Mouse (Mus musculus): ENCODE results near the gene Prss2. TPM values are rescaled to one million over a fixed set of nuclear protein-coding genes. Genes with fewer than 3 reads are reported as not detected.
"Not testable (repeated sequence)": the region's sequence is repeated elsewhere in the genome, so short reads cannot be mapped to it uniquely, and the experiment has no call there.

The Prss2 gene
- total and polyA plus RNA-seq, 2 experiments from 2014 or later, result not detected

DNA sequence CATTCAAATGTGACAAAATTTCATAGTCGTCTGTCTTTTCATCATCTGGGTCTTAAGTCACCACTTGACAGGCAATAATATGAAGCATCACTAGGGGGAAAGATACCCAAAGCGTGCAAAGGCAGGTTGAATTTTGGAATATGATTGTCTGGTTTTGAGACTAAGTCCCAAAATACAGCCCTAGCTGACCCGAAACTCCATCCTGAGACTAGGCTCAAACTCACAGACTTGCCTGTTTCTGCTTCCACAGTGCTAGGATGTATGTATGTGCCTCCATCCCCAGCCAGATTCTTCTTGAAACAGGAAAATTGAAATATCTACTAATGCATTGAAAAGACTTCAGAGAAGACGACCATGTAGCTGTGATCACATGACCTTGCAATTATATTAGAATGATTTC lies 10.6 kb downstream of the Prss2 start:
- no peak for DNase-seq
- H3K4me1 ChIP-seq (ENCODE audit: insufficient read depth), result no peaks in the 10 kb centered on the region
- WGBS, result 81% methylated on average over 4 of the region's 4 CpGs
- H3K4me3 ChIP-seq (ENCODE audit: low read depth, low read length), result no peak overlapping the region
- no peak for TF ChIP-seq CTCF (IDR thresholded peaks at IDR 0.05; ENCODE audit: low read depth)
- no peak for ATAC-seq
- no peak overlapping the region for H3K9ac ChIP-seq
- H3K9me3 ChIP-seq (ENCODE audit: low read length), result no peaks in the 10 kb centered on the region
- H3K27ac ChIP-seq (ENCODE audit: low read depth, low read length), result no peak overlapping the region
- no peak overlapping the region for H3K4me2 ChIP-seq (ENCODE audit: low read depth)
- H3K36me3 ChIP-seq (ENCODE audit: insufficient read depth), result no peaks in the 10 kb centered on the region
- H3K27me3 ChIP-seq (ENCODE audit: insufficient read depth, low read length), result no peaks in the 10 kb centered on the region

DNA sequence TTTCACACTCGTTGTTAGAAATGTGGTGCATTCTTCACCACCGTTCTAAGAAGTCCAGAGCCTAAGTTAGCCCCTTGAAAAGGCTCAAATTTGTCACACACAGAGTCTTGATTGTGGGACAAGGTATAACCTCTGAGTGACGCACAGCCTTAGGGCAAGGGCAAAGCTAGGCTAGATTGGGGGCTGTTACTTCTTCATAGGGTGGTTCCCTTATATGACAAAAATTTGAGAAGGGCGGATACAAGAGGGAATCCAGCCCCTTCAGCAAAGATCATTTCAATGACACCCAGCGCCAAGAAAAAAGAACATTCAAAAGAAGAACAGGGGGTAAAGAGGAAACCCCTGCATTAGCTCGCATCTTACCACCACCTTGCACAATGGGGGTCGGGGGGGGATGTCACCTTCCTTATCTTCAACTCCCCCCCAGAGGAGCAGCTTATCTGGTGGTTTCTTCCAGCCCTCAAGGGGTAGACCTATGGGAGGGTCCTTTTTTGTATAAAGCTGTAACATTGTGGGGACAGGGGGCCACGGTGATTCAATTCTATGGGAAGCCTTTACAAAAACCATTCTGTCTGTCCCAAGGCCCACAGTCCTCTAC lies 11.2 kb downstream of the Prss2 start:
- no peak overlapping the region for H3K4me2 ChIP-seq (ENCODE audit: low read depth)

DNA sequence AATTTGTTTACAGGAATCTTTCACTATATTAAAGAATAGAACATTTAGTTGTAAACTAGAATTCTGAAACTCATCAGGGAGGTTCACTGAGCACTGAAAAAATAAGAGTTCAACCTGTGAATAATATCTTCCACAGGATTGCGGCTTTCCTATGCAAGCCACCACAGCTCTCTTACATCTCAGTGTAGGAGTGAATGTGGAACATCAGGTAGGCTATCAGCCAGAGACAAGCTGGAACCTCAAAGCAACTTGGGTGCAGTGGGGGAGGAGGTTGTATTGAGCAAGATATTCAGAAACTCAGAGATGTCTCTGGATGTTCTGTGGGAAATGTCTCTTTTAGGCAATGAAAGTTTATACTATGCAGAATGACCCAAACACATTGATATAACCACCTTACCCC lies 15.8 kb downstream of the Prss2 start:
- no peak overlapping the region for H3K27ac ChIP-seq (ENCODE audit: low read depth, low read length)
- no peak for TF ChIP-seq CTCF (IDR thresholded peaks at IDR 0.05; ENCODE audit: low read depth)
- no peaks in the 10 kb centered on the region for H3K36me3 ChIP-seq (ENCODE audit: insufficient read depth)
- no peak overlapping the region for H3K4me2 ChIP-seq (ENCODE audit: low read depth)
- no peaks in the 10 kb centered on the region for H3K9me3 ChIP-seq (ENCODE audit: low read length)
- no peaks in the 10 kb centered on the region for H3K27me3 ChIP-seq (ENCODE audit: insufficient read depth, low read length)
- no peaks in the 10 kb centered on the region for H3K4me1 ChIP-seq (ENCODE audit: insufficient read depth)
- H3K4me3 ChIP-seq (ENCODE audit: low read depth, low read length), result no peak overlapping the region
- no peak for DNase-seq
- no peak for ATAC-seq
- H3K9ac ChIP-seq, result no peak overlapping the region
- WGBS, result 96% methylated on average over 1 of the region's 1 CpGs

More for the DNA sequence above, 11.2 kb downstream of the Prss2 start:
- Histone ChIP-seq H3K4me1 (ENCODE audit: insufficient read depth) (no peaks in the 10 kb centered on the region), H3K36me3 (ENCODE audit: insufficient read depth) (no peaks in the 10 kb centered on the region), H3K4me3 (ENCODE audit: low read depth, low read length) (no peak overlapping the region), H3K27me3 (ENCODE audit: insufficient read depth, low read length) (no peaks in the 10 kb centered on the region), H3K27ac (ENCODE audit: low read depth, low read length) (no peak overlapping the region), H3K9me3 (ENCODE audit: low read length) (no peaks in the 10 kb centered on the region), H3K9ac (no peak overlapping the region)
- TF ChIP-seq CTCF (IDR thresholded peaks at IDR 0.05; ENCODE audit: low read depth), result no peak
- 89% methylated on average over 8 of the region's 8 CpGs for WGBS
- ATAC-seq (no peak), DNase-seq (no peak)

DNA sequence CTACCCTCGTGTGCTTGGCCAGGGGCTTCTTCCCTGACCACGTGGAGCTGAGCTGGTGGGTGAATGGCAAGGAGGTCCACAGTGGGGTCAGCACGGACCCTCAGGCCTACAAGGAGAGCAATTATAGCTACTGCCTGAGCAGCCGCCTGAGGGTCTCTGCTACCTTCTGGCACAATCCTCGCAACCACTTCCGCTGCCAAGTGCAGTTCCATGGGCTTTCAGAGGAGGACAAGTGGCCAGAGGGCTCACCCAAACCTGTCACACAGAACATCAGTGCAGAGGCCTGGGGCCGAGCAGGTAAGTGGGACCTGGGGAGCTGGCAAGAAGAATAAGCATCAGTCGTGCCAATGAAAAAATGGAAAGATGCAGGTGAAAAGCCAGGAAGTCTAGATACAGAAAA lies 16.7 kb downstream of the Prss2 start:
- H3K9me3 ChIP-seq (ENCODE audit: low read length); H3K4me1 ChIP-seq (ENCODE audit: insufficient read depth); H3K27me3 ChIP-seq (ENCODE audit: insufficient read depth, low read length); H3K4me3 ChIP-seq (ENCODE audit: low read depth, low read length); H3K9ac ChIP-seq; ATAC-seq; H3K4me2 ChIP-seq (ENCODE audit: low read depth); H3K27ac ChIP-seq (ENCODE audit: low read depth, low read length); H3K36me3 ChIP-seq (ENCODE audit: insufficient read depth); DNase-seq: not testable (repeated sequence)
- 92% methylated on average over 5 of the region's 8 CpGs for WGBS

DNA sequence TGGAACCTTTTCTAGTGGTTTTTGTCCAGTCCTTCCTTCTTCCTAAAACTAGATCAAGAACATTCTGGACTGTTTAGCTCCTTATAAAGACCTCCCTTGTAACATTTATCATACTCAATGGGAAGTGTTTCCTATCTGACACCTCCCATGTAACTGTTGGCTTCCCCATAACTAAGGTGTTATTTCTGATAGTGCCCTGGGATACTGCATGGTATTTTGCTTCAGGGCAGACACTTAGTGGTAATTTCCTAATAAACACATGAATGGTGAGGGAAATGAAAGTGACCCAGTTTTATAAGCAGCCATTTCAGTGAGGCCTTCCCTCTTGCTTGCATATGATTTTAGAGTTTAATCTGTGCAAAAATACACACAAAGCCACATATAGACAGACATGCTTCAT lies 19.2 kb downstream of the Prss2 start:
- DNase-seq (no peak), ATAC-seq (no peak)
- no peaks in the 10 kb centered on the region for H3K9me3 ChIP-seq (ENCODE audit: low read length)
- H3K9ac ChIP-seq, result no peak overlapping the region
- no peak overlapping the region for H3K27ac ChIP-seq (ENCODE audit: low read depth, low read length)
- TF ChIP-seq CTCF (IDR thresholded peaks at IDR 0.05; ENCODE audit: low read depth), result no peak
- peaks cover 4% of the 10 kb centered on the region; the same call in 1 of the 2 replicates for H3K4me1 ChIP-seq (ENCODE audit: insufficient read depth)
- H3K4me2 ChIP-seq (ENCODE audit: low read depth), result no peak overlapping the region
- no peak overlapping the region for H3K4me3 ChIP-seq (ENCODE audit: low read depth, low read length)
- H3K27me3 ChIP-seq (ENCODE audit: insufficient read depth, low read length), result no peaks in the 10 kb centered on the region
- no peaks in the 10 kb centered on the region for H3K36me3 ChIP-seq (ENCODE audit: insufficient read depth)

DNA sequence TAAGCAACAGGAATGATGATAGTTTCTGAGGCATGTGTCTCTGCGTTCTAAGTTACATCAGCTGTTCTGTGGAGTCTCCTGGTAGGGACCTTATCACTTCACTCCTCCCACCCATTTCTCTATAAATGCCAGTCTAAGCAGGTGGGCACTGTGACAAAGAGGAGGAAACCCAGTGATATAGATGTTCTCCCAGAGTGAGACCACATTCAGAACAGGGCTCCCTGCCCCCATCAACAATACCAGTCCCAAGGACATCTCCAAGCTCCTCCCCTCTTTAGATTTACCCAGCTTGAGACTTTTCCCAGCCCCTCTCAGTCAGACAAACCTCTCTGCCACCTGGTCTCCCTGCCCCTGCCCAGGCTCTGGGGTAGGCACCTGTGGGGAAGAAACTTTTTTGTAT lies 20.2 kb downstream of the Prss2 start:
- Histone ChIP-seq H3K9me3 (ENCODE audit: low read length) (no peaks in the 10 kb centered on the region), H3K4me1 (ENCODE audit: insufficient read depth) (peaks cover 4% of the 10 kb centered on the region; the same call in 1 of the 2 replicates), H3K9ac (no peak overlapping the region), H3K27me3 (ENCODE audit: insufficient read depth, low read length) (no peaks in the 10 kb centered on the region), H3K27ac (ENCODE audit: low read depth, low read length) (no peak overlapping the region), H3K4me3 (ENCODE audit: low read depth, low read length) (no peak overlapping the region), H3K36me3 (ENCODE audit: insufficient read depth) (no peaks in the 10 kb centered on the region), H3K4me2 (ENCODE audit: low read depth) (no peak overlapping the region)
- no peak for DNase-seq
- TF ChIP-seq CTCF (IDR thresholded peaks at IDR 0.05; ENCODE audit: low read depth), result no peak
- ATAC-seq, result no peak
- WGBS, result 84% methylated on average over 1 of the region's 1 CpGs

DNA sequence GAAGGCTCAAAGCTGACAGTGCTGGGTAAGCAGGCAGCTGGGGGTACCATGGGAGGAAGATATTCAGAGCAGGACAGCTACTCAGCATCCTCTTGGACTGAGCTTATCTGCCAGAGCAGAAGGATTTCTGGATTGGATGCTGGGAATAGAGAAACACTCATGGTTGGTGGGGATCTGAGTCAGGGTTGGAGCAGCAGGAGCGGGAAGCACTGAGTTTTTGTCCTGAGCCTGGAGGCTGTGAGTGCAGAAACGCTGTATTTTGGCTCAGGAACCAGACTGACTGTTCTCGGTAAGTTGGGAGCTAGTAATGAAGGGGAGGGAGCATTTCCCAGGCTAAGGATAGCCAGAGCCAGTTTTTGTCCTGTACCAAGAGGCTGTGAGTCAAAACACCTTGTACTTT lies 21.4 kb downstream of the Prss2 start:
- WGBS, result 12% methylated on average over 3 of the region's 3 CpGs
- no peak for TF ChIP-seq CTCF (IDR thresholded peaks at IDR 0.05; ENCODE audit: low read depth)
- no peak for DNase-seq
- H3K27ac ChIP-seq (ENCODE audit: low read depth, low read length), result no peak overlapping the region
- H3K4me2 ChIP-seq (ENCODE audit: low read depth), result peak overlapping the region; percentile 61
- ATAC-seq, result peak; percentile 32; the same call in 1 of the 2 replicates
- no peaks in the 10 kb centered on the region for H3K9me3 ChIP-seq (ENCODE audit: low read length)
- peaks cover 4% of the 10 kb centered on the region; the same call in 1 of the 2 replicates for H3K4me1 ChIP-seq (ENCODE audit: insufficient read depth)
- peak overlapping the region; percentile 35 for H3K4me3 ChIP-seq (ENCODE audit: low read depth, low read length)
- no peaks in the 10 kb centered on the region for H3K36me3 ChIP-seq (ENCODE audit: insufficient read depth)
- no peaks in the 10 kb centered on the region for H3K27me3 ChIP-seq (ENCODE audit: insufficient read depth, low read length)
- H3K9ac ChIP-seq, result no peak overlapping the region
